Mouse (Mus musculus) lung, postnatal 10 days (tissue): ENCODE measurements around the gene Papss1.
A peak's percentile ranks its signal among the peaks of the same experiment; 100 is the strongest.
"Not testable (repeated sequence)": the region's sequence is repeated elsewhere in the genome, so short reads cannot be mapped to it uniquely, and the experiment has no call there.

Experiments used
- DNase-seq: peaks from one replicate; pipeline ENCODE4 v3.0.0; 2021

Gene Papss1

DNA sequence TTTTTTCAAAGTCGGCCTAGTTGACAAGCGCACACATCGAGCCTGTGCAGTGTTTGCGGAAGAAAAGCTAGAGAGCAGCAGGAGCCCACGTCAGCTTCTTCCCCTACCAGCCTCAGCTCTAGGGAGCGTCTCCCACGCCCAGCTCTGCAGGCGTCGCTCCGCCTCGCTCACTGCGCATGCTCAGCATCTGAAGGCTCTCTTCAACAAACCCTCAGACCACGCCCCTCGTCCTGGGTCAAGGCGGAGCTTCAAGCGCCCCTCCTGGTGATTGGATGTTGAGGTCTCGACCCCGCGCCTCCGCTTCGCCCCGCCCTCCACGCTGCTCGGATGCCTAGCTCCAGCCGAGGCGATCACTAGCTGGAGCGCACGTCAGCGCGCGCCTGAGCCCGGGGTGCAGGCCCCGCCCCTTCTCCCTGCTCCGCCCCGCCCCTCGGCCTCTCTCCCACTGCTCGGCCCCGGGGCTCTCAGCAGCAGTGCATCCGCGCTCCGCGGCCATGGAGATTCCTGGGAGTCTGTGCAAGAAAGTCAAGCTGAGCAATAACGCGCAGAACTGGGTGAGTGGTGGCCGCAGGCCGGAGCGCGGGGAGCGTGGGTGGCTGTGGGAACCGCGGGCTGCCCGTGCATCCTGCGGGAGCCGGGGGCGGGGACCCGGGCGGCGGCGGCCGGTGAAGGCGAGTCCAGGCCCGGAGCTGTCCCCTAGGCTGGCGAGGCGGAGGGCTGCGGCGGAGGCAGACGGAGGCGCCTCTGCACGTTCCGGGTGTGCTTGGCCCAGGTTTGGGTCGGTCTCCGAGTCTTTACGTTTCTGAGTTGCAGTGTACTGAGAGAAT lies at the start of gene Papss1:
Gene Papss1 (plus strand): TSS at position 339 of the 827 bp plus-strand sequence.
- DNase-seq = peak; percentile 100

DNA sequence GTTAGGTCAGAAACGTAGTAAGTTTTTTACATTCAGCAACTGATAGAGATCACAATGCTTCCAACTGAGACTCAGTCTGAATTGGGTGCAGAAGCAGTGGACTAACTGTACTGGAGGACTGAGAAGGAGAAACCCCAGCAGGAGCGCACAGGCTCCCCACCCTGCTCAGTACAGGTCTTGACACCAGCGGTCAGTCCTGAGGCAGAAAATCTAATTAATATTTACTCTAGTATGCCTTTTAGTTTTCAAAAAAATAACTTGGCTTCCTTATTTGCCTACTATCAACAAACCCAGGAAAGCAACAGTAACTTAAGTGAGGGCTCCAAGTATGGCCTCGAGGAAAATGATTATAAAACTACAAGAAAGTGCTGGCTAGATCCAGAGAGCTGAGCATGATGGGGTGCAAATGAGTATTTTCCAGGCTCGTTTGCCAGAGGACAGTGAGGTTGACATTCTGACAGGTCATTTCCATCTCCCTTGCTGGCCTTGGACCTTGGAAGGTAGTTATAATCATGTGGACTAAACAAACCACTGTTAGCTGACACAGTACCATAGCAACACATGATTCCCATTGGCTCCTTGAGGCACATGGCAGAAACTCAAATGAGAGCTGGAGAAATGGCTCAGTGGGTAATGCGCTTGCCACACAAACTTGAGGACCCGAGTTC lies 48.1 kb upstream of the Papss1 start:
- peak; percentile 75 for DNase-seq

DNA sequence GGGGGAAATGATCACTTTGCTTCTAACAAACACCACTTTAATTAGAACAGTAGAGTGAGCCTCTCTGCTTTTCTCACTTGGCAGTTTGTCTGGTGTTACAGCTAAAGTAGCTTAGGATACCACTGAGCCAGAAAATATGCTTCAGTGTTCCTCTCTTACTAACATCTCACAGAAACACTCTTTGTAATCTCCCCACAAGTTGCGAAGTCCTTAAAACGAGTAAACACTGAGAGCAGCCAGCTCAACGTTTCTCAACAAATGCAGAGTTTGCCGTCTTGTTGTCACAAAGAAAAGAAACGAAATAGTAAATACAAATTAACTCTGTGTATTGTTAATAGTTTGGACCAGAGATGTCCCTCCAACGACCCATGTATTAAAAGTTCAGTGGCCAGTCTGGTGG lies 46.8 kb upstream of the Papss1 start:
- peak; percentile 9 for DNase-seq

- no peak for DNase-seq
These were observed 43.4 kb upstream of the Papss1 start for GRCm38 (mm10) chr3:131521206-131521605.

- peak; percentile 54 for DNase-seq
These were observed 42.3 kb upstream of the Papss1 start for GRCm38 (mm10) chr3:131522243-131522642.

GRCm38 (mm10) chr3:131523749-131524148 lies 40.8 kb upstream of the Papss1 start:
- no peak for DNase-seq

DNA sequence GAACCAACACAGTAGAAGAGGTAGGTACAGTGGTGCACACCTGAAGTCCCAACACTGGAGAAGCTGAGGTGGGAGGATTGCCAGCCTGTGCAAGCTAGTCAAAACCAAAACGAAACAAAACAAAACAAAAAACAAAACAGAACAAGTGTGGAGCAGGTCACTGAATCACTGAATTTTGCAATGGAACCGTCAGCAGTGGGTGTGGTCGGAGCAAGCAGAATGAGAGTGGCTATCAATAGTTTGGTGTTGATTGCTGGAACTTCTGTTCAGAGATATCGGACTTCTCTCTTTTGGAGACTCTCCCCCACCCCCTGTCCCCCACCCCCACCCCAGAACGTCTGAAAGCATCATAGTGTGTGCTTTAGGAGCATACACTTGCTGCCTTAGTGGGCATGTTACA lies 40.4 kb upstream of the Papss1 start:
- no peak for DNase-seq

- peak; percentile 66 for DNase-seq
These were observed 39.8 kb upstream of the Papss1 start for GRCm38 (mm10) chr3:131524779-131525178.

DNA sequence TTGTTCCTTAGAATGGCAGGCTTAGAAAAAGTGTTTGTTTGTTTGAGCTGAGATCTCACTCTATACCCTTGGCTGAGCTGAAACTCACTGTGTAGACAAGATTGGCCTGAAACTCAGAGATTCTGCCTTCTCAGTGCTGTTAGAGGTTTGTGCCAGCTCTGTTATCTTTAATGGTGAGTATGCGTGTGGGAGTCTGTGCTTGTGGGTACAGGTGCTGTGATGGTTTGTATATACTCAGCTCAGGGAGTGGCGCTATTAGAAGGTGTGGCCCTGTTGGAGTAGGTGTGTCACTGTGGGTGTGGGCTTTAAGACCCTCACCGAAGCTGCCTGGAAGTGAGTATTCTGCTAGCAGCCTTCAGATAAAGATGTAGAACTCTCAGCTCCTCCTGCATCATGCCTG lies 39.3 kb upstream of the Papss1 start:
- DNase-seq = no peak

- DNase-seq = no peak
These were observed 23.2 kb upstream of the Papss1 start for GRCm38 (mm10) chr3:131541244-131541942.

DNA sequence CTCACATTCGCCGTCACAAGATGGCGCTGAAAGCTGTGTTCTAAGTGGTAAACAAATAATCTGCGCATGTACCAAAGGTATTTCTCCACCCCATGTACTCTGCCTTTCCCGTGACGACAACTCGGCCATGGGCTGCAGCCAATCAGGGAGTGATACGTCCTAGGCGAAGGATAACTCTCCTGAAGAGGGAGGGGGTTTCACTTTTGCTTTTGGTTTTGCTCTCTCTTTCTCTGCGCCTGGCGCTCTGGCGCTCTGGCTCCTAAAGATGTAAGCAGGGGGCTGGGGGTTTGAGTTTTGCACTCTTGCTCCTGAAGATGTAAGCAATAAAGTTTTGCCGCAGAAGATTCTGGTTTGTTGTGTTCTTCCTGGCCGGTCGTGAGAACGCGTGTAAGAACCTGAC lies 17.0 kb upstream of the Papss1 start:
- not testable (repeated sequence) for DNase-seq

DNA sequence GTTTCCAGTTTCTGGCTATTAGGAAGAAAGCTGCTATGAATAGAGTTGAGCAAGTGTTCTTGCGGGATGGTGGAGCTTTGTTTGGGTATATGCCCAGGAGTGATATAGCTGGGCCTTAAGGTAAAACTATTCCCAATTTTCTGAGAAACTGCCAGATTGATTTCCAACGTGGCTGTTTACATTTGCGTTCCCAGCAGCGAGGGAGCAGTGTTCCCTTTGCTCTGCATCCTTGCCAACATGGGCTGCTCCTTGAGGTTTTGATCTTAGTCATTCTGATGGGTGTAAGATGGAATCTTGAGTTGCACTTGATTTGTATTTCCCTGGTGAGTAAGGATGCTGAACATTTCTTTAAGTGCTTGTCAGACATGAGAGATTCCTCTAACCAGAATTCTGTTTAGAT lies 14.5 kb upstream of the Papss1 start:
- no peak for DNase-seq

- peak; percentile 70 for DNase-seq
These were observed 12.0 kb upstream of the Papss1 start for GRCm38 (mm10) chr3:131552349-131553254.

DNA sequence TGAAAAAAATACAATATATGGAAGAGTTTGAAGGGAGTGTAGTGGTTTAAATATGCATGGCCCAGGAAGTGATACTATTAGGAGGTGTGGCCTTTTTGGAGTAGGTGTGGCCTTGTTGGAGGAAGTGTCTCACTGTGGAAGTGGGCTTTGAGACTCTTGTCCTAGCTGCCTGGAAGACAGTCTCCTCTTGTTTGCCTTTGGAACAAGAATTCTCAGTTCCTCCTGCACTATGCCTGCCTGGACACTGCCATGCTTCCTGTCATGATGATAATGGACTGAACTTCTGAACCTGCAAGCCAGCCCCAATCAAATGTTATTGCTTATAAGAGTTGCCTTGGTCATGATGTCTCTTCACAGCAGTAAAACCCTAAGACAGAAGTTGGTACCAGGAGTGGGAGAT lies 8.8 kb upstream of the Papss1 start:
- DNase-seq = no peak

DNA sequence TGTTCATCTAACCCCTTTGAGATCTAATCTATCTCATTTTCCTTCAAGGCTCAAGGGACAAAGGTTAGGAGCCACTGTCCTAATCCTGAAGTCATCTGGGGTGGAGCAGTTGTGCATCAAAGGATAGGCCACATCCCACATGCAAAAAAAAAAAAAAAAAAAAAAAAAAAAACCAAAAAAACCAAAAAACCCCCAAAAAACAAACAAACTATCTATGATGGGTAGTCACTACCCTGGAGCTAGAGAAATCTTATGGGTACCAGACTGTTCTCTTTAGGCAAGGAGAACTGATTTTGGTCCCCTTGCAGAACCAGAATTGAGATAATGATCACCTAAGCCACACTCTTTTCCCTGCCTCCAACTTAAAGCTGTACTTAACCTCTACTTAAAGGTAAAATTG lies 3.0 kb upstream of the Papss1 start:
- DNase-seq = no peak

- peak; percentile 34 for DNase-seq
These were observed 666 bp downstream of the Papss1 start for GRCm38 (mm10) chr3:131565257-131565610.

DNA sequence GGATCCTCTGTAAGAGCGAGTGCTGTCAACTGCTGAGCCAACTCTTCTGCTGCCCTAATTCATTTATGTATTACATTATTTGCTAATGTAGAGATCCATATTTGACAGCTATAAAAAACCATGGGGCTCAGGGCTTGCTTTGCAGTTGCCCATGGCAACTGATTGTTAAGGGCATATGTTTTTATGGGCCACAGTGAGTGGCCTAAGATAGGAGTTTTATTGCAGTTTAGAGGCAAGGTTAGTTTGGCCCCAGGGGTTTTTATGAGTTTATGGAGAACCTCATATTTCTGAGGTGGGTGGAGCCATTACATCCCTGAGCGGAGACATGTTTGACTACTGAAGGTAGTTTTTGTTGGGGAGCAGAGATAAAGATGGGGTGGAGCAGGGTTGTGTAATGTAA lies 1.7 kb downstream of the Papss1 start:
- DNase-seq = no peak

DNA sequence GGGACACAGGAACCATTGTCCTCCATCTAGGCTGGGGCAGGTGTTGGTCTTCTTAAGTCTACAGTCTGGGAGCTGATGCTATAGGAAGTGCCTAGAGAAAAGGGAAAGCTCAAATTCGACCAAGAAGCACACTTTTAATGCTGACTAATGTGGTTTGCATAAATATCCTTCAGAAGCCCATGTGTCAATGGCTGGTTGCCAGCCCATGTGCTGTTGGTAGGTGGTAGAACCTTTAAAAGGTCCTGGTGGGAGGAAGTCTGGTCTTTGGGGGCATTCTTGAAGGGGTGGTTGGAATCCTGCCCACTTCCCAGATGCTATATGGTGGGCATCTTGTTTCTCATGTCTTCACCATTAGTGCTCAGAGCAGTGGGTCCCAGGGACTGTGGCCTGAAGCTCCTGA lies 5.9 kb downstream of the Papss1 start:
- no peak for DNase-seq

DNA sequence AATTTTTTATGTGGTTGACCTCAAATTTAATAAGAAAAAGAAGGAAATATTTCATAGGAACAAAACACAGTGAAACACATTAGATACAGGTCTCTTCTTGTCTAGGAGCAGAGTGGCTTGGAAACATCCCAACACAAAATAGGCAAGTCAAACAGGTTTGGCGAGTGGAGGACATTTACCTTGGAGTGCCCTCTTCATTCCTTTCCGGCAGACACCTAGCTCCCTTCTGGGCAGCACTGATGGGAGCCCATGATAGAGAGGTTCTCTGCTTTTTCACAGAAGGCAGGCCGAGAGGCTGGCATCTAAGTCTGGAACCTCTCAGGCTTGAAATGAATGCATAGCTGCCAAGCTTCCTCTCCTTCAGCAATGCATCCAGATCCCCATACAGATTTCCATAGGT lies 9.0 kb downstream of the Papss1 start:
- no peak for DNase-seq

- no peak for DNase-seq
These were observed 14.0 kb downstream of the Papss1 start for GRCm38 (mm10) chr3:131578434-131579104.

- DNase-seq = no peak
These were observed 15.5 kb downstream of the Papss1 start for GRCm38 (mm10) chr3:131580040-131580439.

DNA sequence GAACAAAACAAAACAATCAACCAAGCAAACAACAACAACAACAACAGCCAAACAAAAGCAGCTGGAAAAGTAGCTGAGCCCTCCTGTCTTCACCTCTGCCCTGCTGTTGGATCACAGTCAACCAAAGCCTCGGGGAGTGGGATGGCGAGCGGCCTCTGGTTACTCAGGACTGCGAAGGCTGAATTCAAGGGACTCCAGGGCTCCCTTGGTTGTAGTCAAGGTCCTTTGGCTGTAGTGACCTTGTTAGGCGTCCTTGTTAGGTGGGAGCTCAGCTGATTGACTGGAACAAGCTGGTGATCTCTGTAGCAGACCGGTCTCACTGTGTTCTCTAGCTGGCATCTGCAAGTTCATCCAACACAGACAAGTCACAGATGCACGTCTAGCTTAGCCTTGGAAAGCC lies 16.5 kb downstream of the Papss1 start:
- DNase-seq = no peak
